Mouse (Mus musculus) lung, embryonic 16.5 days (tissue): ENCODE data around the gene Slc10a6. TPM values are rescaled to one million over a fixed set of nuclear protein-coding genes. Genes with fewer than 3 reads are reported as not detected.

ENCODE experiments used
- ATAC-seq: fragments of 200-750 bp; cut with Nextera tagmentation; 2 replicates; pipeline ENCODE4 v1.8.0; 2017; ENCODE audit warnings: low read depth, mild to moderate bottlenecking, moderate library complexity
- H3K27ac ChIP-seq: fragments of 300-500 bp; sonication (generic); 2 replicates; pipeline ENCODE4 v1.5.1; 2014; ENCODE audit warnings: mild to moderate bottlenecking, control low read depth, low read length
- H3K27me3 ChIP-seq: fragments of 300-500 bp; sonication (generic); 2 replicates; pipeline ENCODE4 v1.6.1; 2014; ENCODE audit warnings: low read depth, low read length, mixed read lengths; ENCODE audit not compliant: control insufficient read depth, insufficient read depth
- H3K36me3 ChIP-seq: fragments of 300-500 bp; sonication (generic); 2 replicates; pipeline ENCODE4 v1.6.1; 2014; ENCODE audit warnings: low read length; ENCODE audit not compliant: control insufficient read depth, insufficient read depth
- H3K4me1 ChIP-seq: fragments of 300-500 bp; sonication (generic); replicated peaks from 2 replicates; pipeline ENCODE4 v1.6.1; 2014; ENCODE audit warnings: low read length, mixed read lengths; ENCODE audit not compliant: control insufficient read depth, insufficient read depth
- H3K4me2 ChIP-seq: fragments of 300-500 bp; sonication (generic); 2 replicates; pipeline ENCODE4 v1.6.1; 2014; ENCODE audit warnings: low read depth, low read length, control low read depth
- H3K4me3 ChIP-seq: fragments of 300-500 bp; sonication (generic); 2 replicates; pipeline ENCODE4 v1.5.1; 2014; ENCODE audit warnings: mild to moderate bottlenecking, low read length, control low read depth
- H3K9ac ChIP-seq: fragments of 300-500 bp; sonication (generic); 2 replicates; pipeline ENCODE4 v1.6.1; 2014; ENCODE audit warnings: low read length, control low read depth
- H3K9me3 ChIP-seq: fragments of 300-500 bp; sonication (generic); 2 replicates; pipeline ENCODE4 v1.6.1; 2016; ENCODE audit warnings: low read length; ENCODE audit not compliant: control insufficient read depth
- WGBS: fragments of 180-500 bp; shearing (Covaris S2); extraction: QIAGEN DNeasy Blood & Tissue Kit; methylation state at CpG from one replicate; pipeline ENCODE4 v1.1.7; 2014; 5-methylcytosine and 5-hydroxymethylcytosine counted together
- polyA plus RNA-seq: library from polyadenylated mRNA; unstranded; fragments of >200 nt; fragmentation: Nextera tagmentation; extraction: Ambion mirVana; gene quantifications from 2 replicates; pipeline ENCODE4 v1.2.1, GENCODE M21; 2015

Slc10a6 gene
- polyA plus RNA-seq, 1 experiment from 2014 or later, result 3.2 TPM

DNA sequence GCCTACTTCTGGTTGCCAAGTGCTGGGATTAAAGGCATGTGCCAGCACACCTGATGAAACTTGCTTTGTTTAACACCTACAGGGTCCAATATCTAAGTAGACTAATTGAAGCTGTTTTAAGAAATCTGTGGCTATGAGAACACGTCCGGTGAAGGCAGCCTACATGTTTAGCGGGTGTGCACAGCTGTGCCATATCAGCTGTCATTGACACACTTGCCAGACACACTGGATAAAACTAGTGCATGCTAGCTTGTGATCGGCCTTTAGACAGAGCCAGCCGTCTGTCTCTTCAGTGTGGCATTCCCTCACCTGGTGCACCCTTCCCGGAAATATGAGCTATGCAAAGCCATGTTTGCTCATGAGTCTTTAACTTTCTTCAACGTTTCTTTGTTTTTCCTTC is 37.4 kb downstream of the Slc10a6 start:
- H3K4me3 ChIP-seq, result no peak overlapping the region
- WGBS, result 58% methylated on average over 7 of the region's 7 CpGs

DNA sequence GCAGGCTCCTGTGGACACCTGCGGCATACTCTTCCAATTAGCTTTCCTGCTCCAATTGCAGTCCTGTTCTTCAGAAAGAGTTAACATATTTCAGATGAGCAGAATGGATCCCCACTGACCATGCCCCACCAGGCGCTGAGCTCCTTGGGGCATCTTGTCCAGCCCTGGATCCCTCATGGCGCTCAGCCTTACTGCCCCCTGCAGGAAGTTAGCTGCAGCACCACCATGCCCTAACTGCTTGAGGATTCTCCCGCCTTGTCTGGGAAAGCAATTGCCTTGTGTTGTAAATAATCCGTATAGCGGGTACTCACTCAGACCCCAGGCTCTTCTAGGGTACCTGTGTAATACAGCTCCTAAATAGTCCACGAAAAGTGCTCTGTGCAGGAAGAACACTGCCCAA is 42.0 kb downstream of the Slc10a6 start:
- no peak for ATAC-seq
- Histone ChIP-seq H3K9me3 (no peaks in the 10 kb centered on the region), H3K27ac (no peak overlapping the region), H3K9ac (no peak overlapping the region), H3K4me3 (no peak overlapping the region), H3K4me2 (no peak overlapping the region), H3K4me1 (no peaks in the 10 kb centered on the region), H3K27me3 (no peaks in the 10 kb centered on the region), H3K36me3 (peaks cover 6% of the 10 kb centered on the region)
- WGBS, result 76% methylated on average over 7 of the region's 7 CpGs

More for the DNA sequence above, 37.4 kb downstream of the Slc10a6 start:
- Histone ChIP-seq H3K27ac (no peak overlapping the region), H3K27me3 (no peaks in the 10 kb centered on the region), H3K9ac (no peak overlapping the region), H3K9me3 (no peaks in the 10 kb centered on the region), H3K4me1 (peaks cover 10% of the 10 kb centered on the region), H3K36me3 (peaks cover 2% of the 10 kb centered on the region), H3K4me2 (no peak overlapping the region)
- ATAC-seq, result peak; percentile 70

DNA sequence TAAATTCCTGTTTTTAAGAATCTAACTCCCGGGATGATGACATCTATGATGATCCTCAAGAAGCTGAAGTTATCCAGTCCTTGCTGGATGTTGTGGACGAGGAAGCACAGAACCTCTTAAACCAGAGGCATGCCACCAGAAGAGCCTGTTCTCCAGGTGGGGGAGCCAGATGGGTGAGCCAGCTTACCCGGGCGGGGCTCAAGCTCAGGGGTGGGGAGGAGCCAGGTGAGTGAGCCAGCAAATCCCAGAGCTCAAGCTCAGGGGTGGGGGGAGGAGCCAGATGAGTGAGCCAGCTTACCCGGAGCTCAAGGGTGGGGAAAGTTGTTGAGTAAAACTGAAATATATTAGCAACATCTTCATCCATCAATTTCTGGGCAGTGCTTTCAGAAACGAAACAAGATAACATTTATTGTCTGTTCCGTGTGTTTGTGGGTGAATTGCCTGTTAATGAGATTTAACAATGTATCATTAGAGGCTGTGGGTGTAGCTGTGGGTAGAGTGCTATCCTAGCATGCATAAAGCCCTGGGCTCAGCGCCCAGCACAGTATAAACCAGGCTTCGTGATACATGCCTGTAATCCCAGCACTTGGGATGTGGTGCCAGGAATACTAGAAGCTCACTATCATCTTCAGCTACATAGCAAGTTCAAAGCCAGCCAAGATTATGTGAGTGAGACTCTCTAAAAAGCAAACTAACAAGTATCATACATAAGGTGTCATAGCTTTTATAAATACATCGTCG is 49.4 kb downstream of the Slc10a6 start:
- peaks cover 8% of the 10 kb centered on the region for H3K36me3 ChIP-seq
- no peaks in the 10 kb centered on the region for H3K27me3 ChIP-seq
- no peaks in the 10 kb centered on the region for H3K4me1 ChIP-seq
- no peaks in the 10 kb centered on the region for H3K9me3 ChIP-seq
- H3K27ac ChIP-seq, result no peak overlapping the region
- no peak overlapping the region for H3K4me3 ChIP-seq
- WGBS, result 54% methylated on average over 11 of the region's 11 CpGs
- no peak overlapping the region for H3K9ac ChIP-seq
- H3K4me2 ChIP-seq, result no peak overlapping the region
- peak; percentile 69; the same call in 1 of the 2 replicates for ATAC-seq

DNA sequence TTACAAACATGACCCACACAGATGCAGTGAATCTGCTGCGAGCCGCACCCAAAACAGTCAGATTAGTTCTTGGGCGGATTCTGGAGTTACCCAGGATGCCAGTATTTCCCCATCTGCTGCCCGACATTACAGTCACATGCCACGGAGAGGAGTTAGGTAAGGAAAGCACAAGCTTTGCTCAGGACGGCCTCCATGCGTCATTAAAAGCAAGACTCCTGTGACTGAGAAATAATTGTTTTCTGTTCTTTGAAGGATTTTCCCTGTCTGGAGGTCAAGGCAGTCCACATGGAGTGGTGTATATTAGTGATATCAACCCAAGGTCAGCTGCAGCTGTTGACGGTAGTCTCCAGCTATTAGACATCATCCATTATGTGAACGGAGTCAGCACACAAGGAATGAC is 59.8 kb downstream of the Slc10a6 start:
- H3K9me3 ChIP-seq, result no peaks in the 10 kb centered on the region
- no peak overlapping the region for H3K9ac ChIP-seq
- H3K4me1 ChIP-seq, result no peaks in the 10 kb centered on the region
- no peak overlapping the region for H3K4me3 ChIP-seq
- H3K27ac ChIP-seq, result no peak overlapping the region
- H3K27me3 ChIP-seq, result no peaks in the 10 kb centered on the region
- ATAC-seq, result no peak
- WGBS, result 89% methylated on average over 9 of the region's 9 CpGs
- no peak overlapping the region for H3K4me2 ChIP-seq
- H3K36me3 ChIP-seq, result peaks cover 14% of the 10 kb centered on the region

DNA sequence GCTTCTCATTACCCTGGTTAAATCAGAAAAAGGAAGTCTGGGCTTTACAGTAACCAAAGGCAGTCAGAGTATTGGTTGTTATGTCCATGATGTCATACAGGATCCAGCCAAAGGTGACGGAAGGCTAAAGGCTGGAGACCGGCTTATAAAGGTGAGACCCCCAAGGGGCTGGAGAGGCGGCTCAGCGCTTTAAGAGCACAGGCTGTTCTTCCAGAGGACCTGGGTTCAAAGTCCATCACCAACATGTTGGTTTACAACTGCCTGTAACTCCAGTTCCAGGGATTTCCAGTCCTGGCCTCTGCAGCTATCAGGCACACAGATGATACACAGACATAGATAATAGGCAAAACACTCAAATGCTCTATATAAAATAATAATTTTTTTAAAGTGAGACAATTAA is 61.2 kb downstream of the Slc10a6 start:
- H3K27me3 ChIP-seq, result no peaks in the 10 kb centered on the region
- H3K4me2 ChIP-seq, result no peak overlapping the region
- peaks cover 16% of the 10 kb centered on the region for H3K36me3 ChIP-seq
- H3K4me1 ChIP-seq, result no peaks in the 10 kb centered on the region
- no peak for ATAC-seq
- H3K27ac ChIP-seq, result no peak overlapping the region
- no peak overlapping the region for H3K4me3 ChIP-seq
- WGBS, result 82% methylated on average over 4 of the region's 4 CpGs
- no peaks in the 10 kb centered on the region for H3K9me3 ChIP-seq
- no peak overlapping the region for H3K9ac ChIP-seq

DNA sequence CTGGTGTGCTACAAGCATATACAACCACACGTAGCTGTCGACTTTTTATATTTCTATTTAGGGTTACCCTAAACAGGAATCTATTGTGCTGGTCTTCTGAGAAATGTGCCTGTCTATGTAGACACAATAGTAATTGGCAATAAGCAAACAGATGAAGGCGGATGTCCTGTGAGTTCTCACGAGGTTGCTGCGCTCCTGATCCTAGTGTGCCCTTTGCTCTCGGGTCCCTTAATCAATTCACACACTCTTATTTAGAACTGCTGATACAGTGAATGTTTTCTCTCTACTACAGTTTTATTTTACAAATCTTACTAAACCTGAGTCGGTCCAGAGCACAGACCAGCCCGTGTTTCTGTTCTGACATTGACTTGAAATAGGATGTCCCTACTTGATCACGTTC is 68.7 kb downstream of the Slc10a6 start:
- no peaks in the 10 kb centered on the region for H3K4me1 ChIP-seq
- no peaks in the 10 kb centered on the region for H3K9me3 ChIP-seq
- 86% methylated on average over 9 of the region's 9 CpGs for WGBS
- ATAC-seq, result no peak
- H3K27me3 ChIP-seq, result no peaks in the 10 kb centered on the region
- no peak overlapping the region for H3K9ac ChIP-seq
- peaks cover 24% of the 10 kb centered on the region for H3K36me3 ChIP-seq
- no peak overlapping the region for H3K4me2 ChIP-seq
- no peak overlapping the region for H3K4me3 ChIP-seq
- H3K27ac ChIP-seq, result no peak overlapping the region

Other genes with a start within 250 kb of the Slc10a6 start
- gene Ptpn13, start 204.2 kb downstream of the Slc10a6 start, polyA plus RNA-seq, result 14.9 and 15.4 TPM in 2 replicates
- gene 1700016H13Rik, start 26.6 kb upstream of the Slc10a6 start, polyA plus RNA-seq, result 0.35 TPM in 2 replicates
- gene Aff1, start 63.0 kb upstream of the Slc10a6 start, polyA plus RNA-seq, result 8.3 and 8.4 TPM in 2 replicates